In genomic region chr4:43874501-43874900, GRCm38 (mm10) we compare ENCODE assay signal across 9 mouse cellular contexts. TPM values are rescaled to one million over a fixed set of nuclear protein-coding genes. Genes with fewer than 3 reads are reported as not detected.
DNase-seq lines count a peak whose midpoint lies in the region; ATAC-seq lines count a peak whose summit lies in the region.
"Had no signal": no experiment of that assay in that cellular context is flagged by ENCODE, and none has a peak within 500 bp of the region (broad histone marks: within the 10 kb centered on the region; RNA-seq: fewer than 3 reads in every experiment).

No protein-coding gene starts in this region.

- H3K36me3 ChIP-seq in heart, embryonic 14.5 days (ENCODE audit: control insufficient read depth, insufficient read depth, low read length): no peaks in the 10 kb centered on the region
- no peaks in the 10 kb centered on the region for H3K36me3 ChIP-seq in embryonic facial prominence, embryonic 12.5 days
- H3K36me3 ChIP-seq in intestine, embryonic 15.5 days: no peaks in the 10 kb centered on the region
- no peaks in the 10 kb centered on the region for H3K36me3 ChIP-seq in neural tube, embryonic 11.5 days (ENCODE audit: control insufficient read depth, insufficient read depth, low read length)

- peak overlapping the region; percentile 93 for H3K4me2 ChIP-seq in heart, embryonic 14.5 days (ENCODE audit: low read length)
- H3K4me2 ChIP-seq in embryonic facial prominence, embryonic 12.5 days (replicated peaks): peak overlapping the region; percentile 89
- H3K4me2 ChIP-seq in intestine, embryonic 15.5 days (replicated peaks): peak overlapping the region; percentile 93
- H3K4me2 ChIP-seq in neural tube, embryonic 11.5 days (ENCODE audit: low read depth): peak overlapping the region; percentile 69; the same call in 1 of the 2 replicates

- H3K9ac ChIP-seq in heart, embryonic 14.5 days (ENCODE audit: low read length): peak overlapping the region; percentile 84
- H3K9ac ChIP-seq in embryonic facial prominence, embryonic 12.5 days: peak overlapping the region; percentile 82; the same call in 1 of the 2 replicates
- H3K9ac ChIP-seq in intestine, embryonic 15.5 days: peak overlapping the region; percentile 77; the same call in 1 of the 2 replicates
- H3K9ac ChIP-seq in neural tube, embryonic 11.5 days (ENCODE audit: low read length): peak overlapping the region; percentile 77; the same call in 1 of the 2 replicates

- H3K4me3 ChIP-seq in heart, embryonic 14.5 days (ENCODE audit: control insufficient read depth in 1 of 2, insufficient read depth in 1 of 2, low read depth in 1 of 2, low read length in 2 of 2): peak overlapping the region in 1 of 2 experiments; percentile 88; a peak in 1 of 4 replicates
- peak overlapping the region; percentile 87; the same call in 1 of the 2 replicates for H3K4me3 ChIP-seq in embryonic facial prominence, embryonic 12.5 days
- H3K4me3 ChIP-seq in intestine, embryonic 15.5 days (replicated peaks): peak overlapping the region; percentile 96; the same call in 1 of the 2 replicates
- no peak overlapping the region for H3K4me3 ChIP-seq in neural tube, embryonic 11.5 days (ENCODE audit: low read depth, low read length)

- H3K27ac ChIP-seq in heart, embryonic 14.5 days (replicated peaks in 1 of 2; ENCODE audit: control insufficient read depth in 1 of 2, insufficient read depth in 1 of 2, low read depth in 2 of 2, low read length in 2 of 2): no peak overlapping the region
- 0 out of 2 replicates have a peak overlapping the region, but pooled peaks have one; percentile 3 for H3K27ac ChIP-seq in embryonic facial prominence, embryonic 12.5 days
- no peak overlapping the region for H3K27ac ChIP-seq in intestine, embryonic 15.5 days
- H3K27ac ChIP-seq in neural tube, embryonic 11.5 days (ENCODE audit: low read depth, low read length): no peak overlapping the region

- no peak for ATAC-seq in heart, embryonic 14.5 days (ENCODE audit: insufficient number of reproducible peaks, insufficient read depth, low FRiP score, low read depth)
- ATAC-seq in embryonic facial prominence, embryonic 12.5 days (ENCODE audit: insufficient number of reproducible peaks, insufficient read depth, low FRiP score, low TSS enrichment): no peak
- no peak for ATAC-seq in intestine, embryonic 15.5 days
- ATAC-seq in neural tube, embryonic 11.5 days (ENCODE audit: insufficient read depth, low FRiP score, low TSS enrichment): no peak

- H3K4me1 ChIP-seq in heart, embryonic 14.5 days (ENCODE audit: control insufficient read depth in 2 of 2, insufficient read depth in 2 of 2, low read length in 2 of 2): peaks cover 5 to 23% of the 10 kb centered on the region in 2 experiments
- peaks cover 17% of the 10 kb centered on the region for H3K4me1 ChIP-seq in embryonic facial prominence, embryonic 12.5 days
- peaks cover 7% of the 10 kb centered on the region; the same call in 1 of the 2 replicates for H3K4me1 ChIP-seq in intestine, embryonic 15.5 days (replicated peaks)
- H3K4me1 ChIP-seq in neural tube, embryonic 11.5 days (ENCODE audit: control insufficient read depth, insufficient read depth, low read length): no peaks in the 10 kb centered on the region

- H3K9me3 ChIP-seq in heart, embryonic 14.5 days (ENCODE audit: control insufficient read depth, low read length): no peaks in the 10 kb centered on the region
- H3K9me3 ChIP-seq in embryonic facial prominence, embryonic 12.5 days: no peaks in the 10 kb centered on the region
- no peaks in the 10 kb centered on the region for H3K9me3 ChIP-seq in intestine, embryonic 15.5 days
- H3K9me3 ChIP-seq in neural tube, embryonic 11.5 days (ENCODE audit: control insufficient read depth, low read length): no peaks in the 10 kb centered on the region

- no peak for DNase-seq in heart, adult 8-10 months (ENCODE audit: low spot score)
- no peak for DNase-seq in neural tube, embryonic 11.5 days (ENCODE audit: low spot score)
- no peak for DNase-seq in ovary, postnatal 10 days (ENCODE audit: low spot score)
- no peak for DNase-seq in thymus, postnatal 25 days
- DNase-seq in adrenal gland, postnatal 4 days (ENCODE audit: low spot score in 2 of 2): no peak

- 53% methylated on average over 7 of the region's 7 CpGs for WGBS in heart, embryonic 14.5 days
- WGBS in embryonic facial prominence, embryonic 12.5 days: 45% methylated on average over 7 of the region's 7 CpGs
- WGBS in intestine, embryonic 15.5 days: 33% methylated on average over 7 of the region's 7 CpGs
- WGBS in neural tube, embryonic 11.5 days: 47% methylated on average over 7 of the region's 7 CpGs

- no peaks in the 10 kb centered on the region for H3K27me3 ChIP-seq in heart, embryonic 14.5 days (ENCODE audit: control insufficient read depth, insufficient read depth, low read length)
- no peaks in the 10 kb centered on the region for H3K27me3 ChIP-seq in embryonic facial prominence, embryonic 12.5 days
- H3K27me3 ChIP-seq in intestine, embryonic 15.5 days (replicated peaks): no peaks in the 10 kb centered on the region; the same call in 1 of the 2 replicates
- H3K27me3 ChIP-seq in neural tube, embryonic 11.5 days (ENCODE audit: control insufficient read depth, insufficient read depth, low read length): no peaks in the 10 kb centered on the region

RNA-seq across cellular contexts. Expression of gene Reck, which starts 0.8 kb away (rescaled TPM):
- polyA plus RNA-seq in heart, embryonic 14.5 days (2014; fragmentation: Nextera tagmentation; extraction: Ambion mirVana): 10.1 and 11.6 TPM in 2 replicates
- total RNA-seq in heart, adult 8-10 months (2022): 1 to 10 TPM; 4.4 to 5.7 (median 5.2) TPM
- 30.4 and 33.9 TPM in 2 replicates for polyA plus RNA-seq in embryonic facial prominence, embryonic 12.5 days (2016; fragmentation: Nextera tagmentation; extraction: Ambion mirVana)
- polyA plus RNA-seq in intestine, embryonic 15.5 days (2015; fragmentation: Nextera tagmentation; extraction: Ambion mirVana): 16.4 and 17.0 TPM in 2 replicates
- 15.9 and 18.5 TPM in 2 replicates for polyA plus RNA-seq in neural tube, embryonic 11.5 days (2014; fragmentation: Nextera tagmentation; extraction: Ambion mirVana)
- total RNA-seq in adrenal gland, postnatal 4 days (2021): 10 to 100 TPM; 25.6 to 26.6 TPM

RNA-seq across cellular contexts. Expression of gene Olfr155, which starts 23.1 kb away (rescaled TPM):
- not detected in 2 replicates for polyA plus RNA-seq in heart, embryonic 14.5 days (2014; fragmentation: Nextera tagmentation; extraction: Ambion mirVana)
- not detected for total RNA-seq in heart, adult 8-10 months (2022)
- polyA plus RNA-seq in embryonic facial prominence, embryonic 12.5 days (2016; fragmentation: Nextera tagmentation; extraction: Ambion mirVana): 0.18 TPM in 1 of 2 replicates, not detected in the other
- not detected in 2 replicates for polyA plus RNA-seq in intestine, embryonic 15.5 days (2015; fragmentation: Nextera tagmentation; extraction: Ambion mirVana)
- polyA plus RNA-seq in neural tube, embryonic 11.5 days (2014; fragmentation: Nextera tagmentation; extraction: Ambion mirVana): not detected in 2 replicates
- total RNA-seq in adrenal gland, postnatal 4 days (2021): not detected
- polyA plus RNA-seq: inflammation-experienced regulatory T-cells, adult 6 months had no signal

RNA-seq across cellular contexts. Expression of gene Olfr157, which starts 34.5 kb away (rescaled TPM):
- not detected in 2 replicates for polyA plus RNA-seq in heart, embryonic 14.5 days (2014; fragmentation: Nextera tagmentation; extraction: Ambion mirVana)
- total RNA-seq in heart, adult 8-10 months (2022): not detected
- 0.08 TPM in 1 of 2 replicates, not detected in the other for polyA plus RNA-seq in embryonic facial prominence, embryonic 12.5 days (2016; fragmentation: Nextera tagmentation; extraction: Ambion mirVana)
- not detected in 2 replicates for polyA plus RNA-seq in intestine, embryonic 15.5 days (2015; fragmentation: Nextera tagmentation; extraction: Ambion mirVana)
- polyA plus RNA-seq in neural tube, embryonic 11.5 days (2014; fragmentation: Nextera tagmentation; extraction: Ambion mirVana): not detected in 2 replicates
- total RNA-seq in adrenal gland, postnatal 4 days (2021): not detected

RNA-seq across cellular contexts. Expression of gene Olfr156, which starts 50.8 kb away (rescaled TPM):
- not detected in 2 replicates for polyA plus RNA-seq in heart, embryonic 14.5 days (2014; fragmentation: Nextera tagmentation; extraction: Ambion mirVana)
- total RNA-seq in heart, adult 8-10 months (2022): not detected
- polyA plus RNA-seq in embryonic facial prominence, embryonic 12.5 days (2016; fragmentation: Nextera tagmentation; extraction: Ambion mirVana): 0.09 and 0.31 TPM in 2 replicates
- not detected in 2 replicates for polyA plus RNA-seq in intestine, embryonic 15.5 days (2015; fragmentation: Nextera tagmentation; extraction: Ambion mirVana)
- polyA plus RNA-seq in neural tube, embryonic 11.5 days (2014; fragmentation: Nextera tagmentation; extraction: Ambion mirVana): not detected in 2 replicates
- not detected for total RNA-seq in adrenal gland, postnatal 4 days (2021)
- polyA plus RNA-seq: inflammation-experienced regulatory T-cells, adult 6 months had no signal
